Mouse (Mus musculus): ENCODE results near the gene Cdc42bpb. TPM values are rescaled to one million over a fixed set of nuclear protein-coding genes. Genes with fewer than 3 reads are reported as not detected.

Gene Cdc42bpb
- polyA plus RNA-seq (2015; fragmentation: Nextera tagmentation; extraction: Ambion mirVana): 33.6 and 39.9 TPM in 2 replicates

- WGBS: 0% methylated on average over 94 of the region's 94 CpGs
- H3K27me3 ChIP-seq (replicated peaks; ENCODE audit: control insufficient read depth, insufficient read depth, low read length): no peaks in the 10 kb centered on the region
- peak within 1 kb of the TSS; percentile 80 for H3K9ac ChIP-seq (replicated peaks; ENCODE audit: low read depth, low read length)
- H3K27ac ChIP-seq (ENCODE audit: low read length): peak within 1 kb of the TSS; percentile 92
- H3K4me2 ChIP-seq (ENCODE audit: low read length): peak within 1 kb of the TSS; percentile 79
- peaks cover 32% of the 10 kb centered on the region for H3K4me1 ChIP-seq (replicated peaks; ENCODE audit: control insufficient read depth, insufficient read depth, low read length)
- peak within 1 kb of the TSS; percentile 88 for H3K4me3 ChIP-seq (replicated peaks; ENCODE audit: low read length)
- H3K36me3 ChIP-seq (ENCODE audit: control insufficient read depth, insufficient read depth): no peaks in the 10 kb centered on the region
- no peaks in the 10 kb centered on the region for H3K9me3 ChIP-seq (ENCODE audit: control insufficient read depth, low read length)
- peak; percentile 95 for ATAC-seq
These were observed at the start of gene Cdc42bpb for GRCm38 (mm10) chr12:111377376-111377973. Gene Cdc42bpb (minus strand): TSS chr12:111377718.

DNA sequence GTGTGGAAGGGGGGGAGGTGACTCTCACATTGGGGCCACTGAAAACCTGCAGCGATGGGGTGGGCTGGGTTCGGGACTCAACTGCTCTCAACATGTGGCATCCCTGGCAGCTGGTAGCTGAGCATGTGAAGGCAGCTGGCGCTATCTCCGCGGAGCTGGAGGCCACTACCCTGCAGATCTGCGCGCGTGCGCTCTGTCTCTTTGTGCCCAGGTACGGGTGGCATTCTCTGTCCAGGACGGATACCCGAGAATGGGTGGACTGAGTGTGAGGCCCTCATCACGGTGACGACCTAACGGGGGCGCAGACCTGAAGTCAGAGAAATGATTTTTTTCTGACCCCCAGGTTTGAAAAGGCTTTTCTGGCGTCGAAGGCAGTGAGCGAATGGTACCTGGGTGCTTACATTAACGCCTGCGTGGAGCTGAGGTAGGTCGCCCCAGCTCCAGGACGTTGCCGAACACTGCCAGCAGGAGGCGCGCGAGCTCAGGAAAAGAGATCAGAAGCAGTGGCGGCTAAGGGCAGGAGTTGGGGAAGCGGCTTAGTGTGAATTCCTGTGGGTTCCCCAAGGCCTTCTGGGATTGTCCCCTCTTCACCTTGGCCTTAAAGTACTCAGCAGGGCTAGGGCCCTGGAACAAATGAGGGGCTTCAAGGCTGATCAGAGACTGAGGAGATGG is 48.4 kb upstream of the Cdc42bpb start:
- Histone ChIP-seq H3K9me3 (ENCODE audit: control insufficient read depth, low read length) (no peaks in the 10 kb centered on the region), H3K4me3 (replicated peaks; ENCODE audit: low read length) (no peak overlapping the region), H3K27ac (ENCODE audit: low read length) (no peak overlapping the region), H3K9ac (replicated peaks; ENCODE audit: low read depth, low read length) (no peak overlapping the region), H3K4me2 (ENCODE audit: low read length) (peak overlapping the region; percentile 15; the same call in 1 of the 2 replicates), H3K4me1 (replicated peaks; ENCODE audit: control insufficient read depth, insufficient read depth, low read length) (peaks cover 39% of the 10 kb centered on the region), H3K36me3 (ENCODE audit: control insufficient read depth, insufficient read depth) (no peaks in the 10 kb centered on the region), H3K27me3 (replicated peaks; ENCODE audit: control insufficient read depth, insufficient read depth, low read length) (peaks cover 73% of the 10 kb centered on the region)
- ATAC-seq: peak; percentile 59
- 14% methylated on average over 29 of the region's 29 CpGs for WGBS

DNA sequence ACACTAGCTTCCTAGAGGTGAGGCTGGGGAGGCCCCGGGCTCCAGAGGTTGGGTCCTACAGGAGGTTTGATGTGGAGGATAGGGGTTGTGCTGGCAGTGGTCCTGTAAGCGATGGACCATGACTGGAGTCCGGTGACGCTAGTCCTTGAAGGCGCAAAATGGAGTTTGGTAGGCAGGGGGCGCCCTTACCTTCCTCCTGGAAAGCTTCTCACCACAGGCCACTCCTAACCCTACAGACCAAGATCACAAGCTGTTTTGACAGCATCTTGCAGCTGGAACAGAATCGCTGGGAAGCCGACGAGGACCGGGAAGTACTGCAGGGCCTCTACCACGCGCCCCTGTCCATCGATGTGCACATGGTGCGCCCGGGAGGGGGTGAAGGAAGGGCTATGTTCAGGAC is 47.7 kb upstream of the Cdc42bpb start:
- 3% methylated on average over 15 of the region's 15 CpGs for WGBS
- Histone ChIP-seq H3K4me2 (ENCODE audit: low read length) (no peak overlapping the region), H3K9me3 (ENCODE audit: control insufficient read depth, low read length) (no peaks in the 10 kb centered on the region)

DNA sequence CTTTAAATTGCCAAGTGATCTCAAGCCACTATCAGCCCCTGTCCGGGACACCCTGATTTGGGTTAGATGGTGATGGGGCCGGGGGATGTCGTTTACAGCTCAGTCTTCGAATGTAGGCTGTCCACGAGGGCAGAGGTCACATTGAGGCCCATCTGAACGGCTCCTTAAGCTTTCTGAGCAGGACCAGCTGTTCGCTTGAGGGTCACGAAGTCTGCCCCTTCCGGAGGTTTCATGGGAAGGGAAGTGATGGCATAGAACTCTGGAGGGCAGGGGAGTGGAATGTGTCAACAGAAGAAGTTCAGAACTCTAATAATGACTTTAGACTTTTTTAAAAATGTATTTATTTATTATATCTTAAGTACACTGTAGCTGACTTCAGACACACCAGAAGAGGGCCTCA is 47.0 kb upstream of the Cdc42bpb start:
- 20% methylated on average over 9 of the region's 9 CpGs for WGBS
- H3K27ac ChIP-seq (ENCODE audit: low read length): no peak overlapping the region
- H3K36me3 ChIP-seq (ENCODE audit: control insufficient read depth, insufficient read depth): no peaks in the 10 kb centered on the region
- H3K4me2 ChIP-seq (ENCODE audit: low read length): no peak overlapping the region
- no peak overlapping the region for H3K4me3 ChIP-seq (replicated peaks; ENCODE audit: low read length)
- peaks cover 33% of the 10 kb centered on the region for H3K4me1 ChIP-seq (replicated peaks; ENCODE audit: control insufficient read depth, insufficient read depth, low read length)
- ATAC-seq: no peak
- no peak overlapping the region for H3K9ac ChIP-seq (replicated peaks; ENCODE audit: low read depth, low read length)
- H3K9me3 ChIP-seq (ENCODE audit: control insufficient read depth, low read length): no peaks in the 10 kb centered on the region
- H3K27me3 ChIP-seq (replicated peaks; ENCODE audit: control insufficient read depth, insufficient read depth, low read length): peaks cover 62% of the 10 kb centered on the region

More for the DNA sequence above, 47.7 kb upstream of the Cdc42bpb start:
- ATAC-seq: 0 out of 2 replicates have a peak, but pooled peaks have one; percentile 22
- Histone ChIP-seq H3K27ac (ENCODE audit: low read length) (no peak overlapping the region), H3K36me3 (ENCODE audit: control insufficient read depth, insufficient read depth) (no peaks in the 10 kb centered on the region), H3K4me1 (replicated peaks; ENCODE audit: control insufficient read depth, insufficient read depth, low read length) (peaks cover 39% of the 10 kb centered on the region), H3K4me3 (replicated peaks; ENCODE audit: low read length) (no peak overlapping the region), H3K9ac (replicated peaks; ENCODE audit: low read depth, low read length) (no peak overlapping the region), H3K27me3 (replicated peaks; ENCODE audit: control insufficient read depth, insufficient read depth, low read length) (peaks cover 67% of the 10 kb centered on the region)

GRCm38 (mm10) chr12:111423570-111424129 is 46.1 kb upstream of the Cdc42bpb start:
- Histone ChIP-seq H3K9ac (replicated peaks; ENCODE audit: low read depth, low read length) (peak overlapping the region; percentile 45), H3K27ac (ENCODE audit: low read length) (no peak overlapping the region), H3K9me3 (ENCODE audit: control insufficient read depth, low read length) (no peaks in the 10 kb centered on the region), H3K4me3 (replicated peaks; ENCODE audit: low read length) (peak overlapping the region; percentile 35), H3K36me3 (ENCODE audit: control insufficient read depth, insufficient read depth) (no peaks in the 10 kb centered on the region), H3K4me2 (ENCODE audit: low read length) (peak overlapping the region; percentile 42), H3K27me3 (replicated peaks; ENCODE audit: control insufficient read depth, insufficient read depth, low read length) (peaks cover 58% of the 10 kb centered on the region), H3K4me1 (replicated peaks; ENCODE audit: control insufficient read depth, insufficient read depth, low read length) (peaks cover 24% of the 10 kb centered on the region)
- WGBS: 2% methylated on average over 43 of the region's 43 CpGs
- ATAC-seq: no peak

GRCm38 (mm10) chr12:111422852-111423251 is 45.3 kb upstream of the Cdc42bpb start:
- no peak overlapping the region for H3K27ac ChIP-seq (ENCODE audit: low read length)
- no peak for ATAC-seq
- no peak overlapping the region for H3K4me3 ChIP-seq (replicated peaks; ENCODE audit: low read length)
- H3K4me1 ChIP-seq (replicated peaks; ENCODE audit: control insufficient read depth, insufficient read depth, low read length): peaks cover 17% of the 10 kb centered on the region
- no peaks in the 10 kb centered on the region for H3K36me3 ChIP-seq (ENCODE audit: control insufficient read depth, insufficient read depth)
- H3K9ac ChIP-seq (replicated peaks; ENCODE audit: low read depth, low read length): no peak overlapping the region
- H3K27me3 ChIP-seq (replicated peaks; ENCODE audit: control insufficient read depth, insufficient read depth, low read length): peaks cover 50% of the 10 kb centered on the region
- H3K4me2 ChIP-seq (ENCODE audit: low read length): no peak overlapping the region
- WGBS: 40% methylated on average over 5 of the region's 5 CpGs
- H3K9me3 ChIP-seq (ENCODE audit: control insufficient read depth, low read length): no peaks in the 10 kb centered on the region

- H3K27ac ChIP-seq (ENCODE audit: low read length): no peak overlapping the region
These were observed 43.6 kb upstream of the Cdc42bpb start for GRCm38 (mm10) chr12:111420946-111421709.

DNA sequence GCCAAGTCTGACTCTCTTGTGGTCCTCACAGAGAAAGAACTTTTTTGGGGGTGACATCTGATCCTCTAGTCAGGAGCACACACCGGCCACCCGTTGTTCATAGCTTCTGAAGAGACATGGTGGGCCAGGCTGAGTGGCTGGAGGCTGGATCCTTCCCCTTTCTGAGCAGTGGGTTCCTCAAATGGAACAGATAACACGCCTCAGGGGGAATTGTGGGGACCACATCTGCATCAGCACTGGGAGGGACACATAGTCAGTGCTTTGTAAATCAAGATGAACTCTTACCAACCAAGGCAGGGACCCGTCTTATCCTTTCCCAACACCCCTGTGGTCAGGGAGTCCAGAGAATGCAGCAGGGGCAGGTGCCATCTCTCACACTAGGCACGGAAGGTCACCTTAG is 42.4 kb upstream of the Cdc42bpb start:
- Histone ChIP-seq H3K4me3 (replicated peaks; ENCODE audit: low read length) (no peak overlapping the region), H3K27ac (ENCODE audit: low read length) (no peak overlapping the region), H3K4me2 (ENCODE audit: low read length) (no peak overlapping the region), H3K9me3 (ENCODE audit: control insufficient read depth, low read length) (no peaks in the 10 kb centered on the region), H3K9ac (replicated peaks; ENCODE audit: low read depth, low read length) (no peak overlapping the region), H3K27me3 (replicated peaks; ENCODE audit: control insufficient read depth, insufficient read depth, low read length) (peaks cover 37% of the 10 kb centered on the region), H3K4me1 (replicated peaks; ENCODE audit: control insufficient read depth, insufficient read depth, low read length) (peaks cover 16% of the 10 kb centered on the region), H3K36me3 (ENCODE audit: control insufficient read depth, insufficient read depth) (no peaks in the 10 kb centered on the region)
- no peak for ATAC-seq
- WGBS: 79% methylated on average over 5 of the region's 5 CpGs

More at GRCm38 (mm10) chr12:111420946-111421709, 43.6 kb upstream of the Cdc42bpb start:
- Histone ChIP-seq H3K4me1 (replicated peaks; ENCODE audit: control insufficient read depth, insufficient read depth, low read length) (peaks cover 23% of the 10 kb centered on the region), H3K27me3 (replicated peaks; ENCODE audit: control insufficient read depth, insufficient read depth, low read length) (peaks cover 47% of the 10 kb centered on the region), H3K9me3 (ENCODE audit: control insufficient read depth, low read length) (no peaks in the 10 kb centered on the region), H3K9ac (replicated peaks; ENCODE audit: low read depth, low read length) (no peak overlapping the region), H3K36me3 (ENCODE audit: control insufficient read depth, insufficient read depth) (no peaks in the 10 kb centered on the region), H3K4me3 (replicated peaks; ENCODE audit: low read length) (no peak overlapping the region), H3K4me2 (ENCODE audit: low read length) (no peak overlapping the region)
- WGBS: 40% methylated on average over 7 of the region's 7 CpGs
- ATAC-seq: no peak

Measured in forebrain, embryonic 16.5 days (tissue).